ENCODE assay signal across 8 mouse cellular contexts in genomic region chr3:32508666-32509324, GRCm38 (mm10). TPM values are rescaled to one million over a fixed set of nuclear protein-coding genes. Genes with fewer than 3 reads are reported as not detected.
DNase-seq lines count a peak whose midpoint lies in the region; ATAC-seq and TF ChIP-seq lines count a peak whose summit lies in the region.

No protein-coding gene starts in this region.

- H3K4me3 ChIP-seq in cortical plate, adult 2 months (ENCODE audit: insufficient read depth, low read length), result peak overlapping the region; percentile 14; the same call in 1 of the 2 replicates
- H3K4me3 ChIP-seq in hindbrain, postnatal 0 days (ENCODE audit: low read length), result 0 out of 2 replicates have a peak overlapping the region, but pooled peaks have one; percentile 5

- TF ChIP-seq CTCF in cortical plate, adult 2 months (IDR thresholded peaks at IDR 0.05; ENCODE audit: extremely low read depth, insufficient read depth, low read length), result peak; percentile 82
- TF ChIP-seq CTCF in hindbrain, postnatal 0 days (IDR thresholded peaks at IDR 0.05; ENCODE audit: low read depth), result peak; percentile 82

- peaks cover 9% of the 10 kb centered on the region for H3K4me1 ChIP-seq in cortical plate, adult 2 months (ENCODE audit: control insufficient read depth, insufficient read depth, low read length)
- H3K4me1 ChIP-seq in hindbrain, postnatal 0 days (ENCODE audit: insufficient read depth, low read length), result 0 out of 2 replicates have a peak, but pooled peaks cover 4% of the 10 kb centered on the region

- H3K9me3 ChIP-seq in hindbrain, postnatal 0 days (ENCODE audit: low read length), result no peaks in the 10 kb centered on the region

- peak; percentile 58 for ATAC-seq in hindbrain, postnatal 0 days
- no peak for ATAC-seq in erythroid progenitor cell, adult 5-6 weeks (replicated peaks; ENCODE audit: low FRiP score, poor library complexity, severe bottlenecking)

- TF ChIP-seq POLR2A in cortical plate, adult 2 months (IDR thresholded peaks at IDR 0.05; ENCODE audit: extremely low read depth, insufficient read depth, low read length), result no peak

- peak overlapping the region; percentile 74 for H3K4me2 ChIP-seq in hindbrain, postnatal 0 days (ENCODE audit: low read depth, low read length)

- no peaks in the 10 kb centered on the region for H3K36me3 ChIP-seq in hindbrain, postnatal 0 days (ENCODE audit: insufficient read depth, low read length)

- 2% methylated on average over 17 of the region's 17 CpGs for WGBS in hindbrain, postnatal 0 days

- no peak overlapping the region for H3K27ac ChIP-seq in cortical plate, adult 2 months (ENCODE audit: insufficient read depth, low read length)
- no peak overlapping the region for H3K27ac ChIP-seq in hindbrain, postnatal 0 days

- peak; percentile 76 to 93 for DNase-seq in adrenal gland, adult (ENCODE audit: inconsistent age in 2 of 2, low spot score in 1 of 2)
- peak; percentile 12 to 30 for DNase-seq in gastrocnemius, adult 8-10 months (ENCODE audit: low spot score in 2 of 2)
- peak; percentile 92 for DNase-seq in hindbrain, postnatal 0 days (ENCODE audit: low spot score)
- DNase-seq in left cerebral cortex, adult 18-20 months (ENCODE audit: low spot score in 2 of 2), result peak; percentile 67 to 71
- DNase-seq in lung, postnatal 4 days, result peak; percentile 54 to 78
- DNase-seq in right cerebral cortex, adult 2 months (ENCODE audit: low spot score in 2 of 2), result peak; percentile 75 to 82

- H3K27me3 ChIP-seq in hindbrain, postnatal 0 days (ENCODE audit: insufficient read depth, low read length), result no peaks in the 10 kb centered on the region

- H3K9ac ChIP-seq in hindbrain, postnatal 0 days (replicated peaks; ENCODE audit: low read length), result no peak overlapping the region

RNA-seq across cellular contexts. Expression of gene Zfp639, which starts 1.3 kb away (rescaled TPM):
- polyA plus RNA-seq in cortical plate, adult 2 months (2012; rRNA removed), result 52.0 and 52.8 TPM in 2 replicates
- 10 to 100 TPM; 27.6 to 39.8 (median 28.8) TPM for total RNA-seq in gastrocnemius, adult 8-10 months (2022)
- total RNA-seq in hindbrain, postnatal 0 days (2014; rRNA removed), result 50.9 and 51.3 TPM in 2 replicates
- polyA plus RNA-seq in hindbrain, postnatal 0 days (2015; fragmentation: Nextera tagmentation; extraction: Ambion mirVana), result 36.3 and 37.8 TPM in 2 replicates
- 10 to 100 TPM; 33.5 to 33.8 TPM for total RNA-seq in left cerebral cortex, adult 18-20 months (2021)
- total RNA-seq in erythroid progenitor cell, adult 5-6 weeks (2015; ENCODE audit: low replicate concordance), result 46.1 and 51.2 TPM in 2 replicates
- total RNA-seq in erythroid progenitor cell, adult 5-6 weeks (2017; ENCODE audit: low replicate concordance), result 12.1 and 18.3 TPM in 2 replicates

RNA-seq across cellular contexts. Expression of gene Kcnmb3, which starts 16.8 kb away (rescaled TPM):
- polyA plus RNA-seq in cortical plate, adult 2 months (2012; rRNA removed), result not detected in 2 replicates
- total RNA-seq in gastrocnemius, adult 8-10 months (2022), result not detected
- total RNA-seq in hindbrain, postnatal 0 days (2014; rRNA removed), result not detected in 2 replicates
- polyA plus RNA-seq in hindbrain, postnatal 0 days (2015; fragmentation: Nextera tagmentation; extraction: Ambion mirVana), result 0.10 TPM in 1 of 2 replicates, not detected in the other
- under 1 TPM in 1 of 2 experiments, not detected in 1; 0.35 TPM for total RNA-seq in left cerebral cortex, adult 18-20 months (2021)
- total RNA-seq in erythroid progenitor cell, adult 5-6 weeks (2015; ENCODE audit: low replicate concordance), result not detected in 2 replicates
- total RNA-seq in erythroid progenitor cell, adult 5-6 weeks (2017; ENCODE audit: low replicate concordance), result not detected in 2 replicates

RNA-seq across cellular contexts. Expression of gene Mfn1, which starts 20.5 kb away (rescaled TPM):
- 101 and 106 TPM in 2 replicates for polyA plus RNA-seq in cortical plate, adult 2 months (2012; rRNA removed)
- total RNA-seq in gastrocnemius, adult 8-10 months (2022), result 100 to 1,000 TPM; 196 to 263 (median 234) TPM
- total RNA-seq in hindbrain, postnatal 0 days (2014; rRNA removed), result 43.2 and 45.9 TPM in 2 replicates
- 46.9 and 47.0 TPM in 2 replicates for polyA plus RNA-seq in hindbrain, postnatal 0 days (2015; fragmentation: Nextera tagmentation; extraction: Ambion mirVana)
- 100 to 1,000 TPM in 1 of 2 experiments, 10 to 100 TPM in 1; 88.3 to 104 TPM for total RNA-seq in left cerebral cortex, adult 18-20 months (2021)
- 27.2 and 40.0 TPM in 2 replicates for total RNA-seq in erythroid progenitor cell, adult 5-6 weeks (2015; ENCODE audit: low replicate concordance)
- total RNA-seq in erythroid progenitor cell, adult 5-6 weeks (2017; ENCODE audit: low replicate concordance), result 15.8 and 51.1 TPM in 2 replicates

Comparison
In these comparisons a context has a peak if more than half of its experiments do, and no peak if none do; other contexts are left out.
1. DNase-seq: peak in every context shown above with its lines; median percentile 92 in hindbrain, postnatal 0 days; 84 in adrenal gland, adult; 78 in right cerebral cortex, adult 2 months; 69 in left cerebral cortex, adult 18-20 months; 66 in lung, postnatal 4 days; 21 in gastrocnemius, adult 8-10 months.